Mouse (Mus musculus) neutrophil, adult 65 days (primary cell): ENCODE data around the gene Gm960. TPM values are rescaled to one million over a fixed set of nuclear protein-coding genes. Genes with fewer than 3 reads are reported as not detected.

Experiments used
- total RNA-seq: library from RNA; stranded (reverse); gene quantifications from 2 replicates; pipeline ENCODE4 v1.2.4, GENCODE M21; 2023

Gm960 gene
- not detected in 2 replicates for total RNA-seq

DNA sequence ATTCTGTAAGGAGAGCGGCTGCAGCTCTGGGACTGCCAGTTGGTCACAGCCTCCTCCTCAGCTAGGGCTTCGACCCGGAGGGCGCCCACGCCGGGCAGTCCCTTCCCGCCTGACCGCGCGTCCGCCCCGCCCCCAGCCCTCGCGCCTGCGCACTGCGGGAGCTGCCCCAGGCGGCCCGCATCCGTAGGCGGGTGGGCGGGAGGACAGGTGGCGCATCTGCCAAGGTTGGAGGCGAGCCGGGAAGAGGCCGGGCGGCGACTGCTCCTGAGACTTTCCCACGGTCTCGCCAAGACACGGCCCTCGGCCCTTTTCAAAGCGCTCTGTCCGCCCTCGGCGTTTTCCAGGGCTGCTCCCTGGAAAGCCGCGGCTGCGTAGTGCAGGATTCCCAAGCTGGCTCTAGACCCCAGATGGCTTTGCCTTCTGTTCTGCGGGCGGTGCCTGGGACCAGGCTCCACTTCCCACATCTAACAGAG is at the start of gene Gm960:
Gene Gm960 (minus strand): TSS at position 464 of the 473 bp plus-strand sequence.

DNA sequence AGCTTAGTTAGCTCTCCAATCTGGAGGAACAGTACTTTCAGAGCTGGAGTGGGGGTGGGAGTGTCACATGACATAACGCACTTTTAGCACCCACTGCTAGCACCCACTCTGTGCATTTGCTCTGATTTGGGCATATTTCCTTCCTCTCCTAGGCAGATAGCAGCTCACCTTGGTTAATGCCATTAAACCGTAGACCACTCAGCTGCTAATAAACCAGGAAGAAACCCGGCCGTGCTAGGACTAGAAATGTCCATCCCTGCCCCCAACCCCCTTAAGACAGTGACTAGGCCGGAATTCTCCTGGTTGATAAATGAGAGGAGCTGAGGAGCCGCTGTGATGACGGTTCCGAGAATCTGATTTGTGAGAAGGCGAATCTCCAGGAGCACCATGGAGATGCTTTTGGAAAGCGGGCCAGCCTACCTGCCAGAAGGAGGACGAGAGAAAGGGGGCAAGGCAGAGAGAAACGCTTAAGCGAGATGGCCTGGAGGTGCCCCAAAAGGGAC is 12.7 kb upstream of the Gm960 start, which contains the start of gene Sptbn2:
Gene Sptbn2 (plus strand): TSS at position 70 of the 503 bp plus-strand sequence.

DNA sequence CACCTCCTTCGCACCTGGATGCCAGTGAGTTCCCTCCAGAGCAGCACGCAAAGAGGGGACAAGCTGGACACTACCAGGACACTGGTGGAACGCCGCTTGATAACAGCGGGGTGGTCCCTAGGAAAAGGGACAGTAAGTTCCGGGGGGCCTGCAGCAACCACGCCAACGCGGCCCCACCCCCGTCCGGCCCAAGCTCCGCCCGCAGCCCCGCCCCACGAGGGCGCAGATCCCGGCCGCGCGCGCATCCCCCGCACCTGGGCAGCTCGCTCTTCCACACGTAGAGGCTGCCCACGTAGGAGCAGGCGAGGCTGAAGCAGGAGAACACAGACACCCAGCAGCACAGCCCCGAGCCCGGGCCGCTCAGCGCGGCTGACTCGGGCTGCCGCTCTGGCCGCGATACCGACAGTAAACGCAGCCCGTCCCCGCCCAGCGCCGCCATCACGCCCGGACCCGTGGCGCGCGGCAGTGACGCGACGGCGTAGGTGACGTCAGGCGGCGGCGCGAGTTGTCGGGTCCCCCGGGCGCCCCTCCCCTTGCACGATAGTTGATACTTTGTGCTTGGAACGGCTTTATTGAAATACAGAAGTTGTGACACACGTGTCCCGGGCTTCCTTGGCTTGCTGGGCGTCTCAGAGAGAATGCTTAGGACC is 73.2 kb downstream of the Gm960 start, which contains the start of gene Rce1:
Gene Rce1 (minus strand): TSS at position 463 of the 650 bp plus-strand sequence.

DNA sequence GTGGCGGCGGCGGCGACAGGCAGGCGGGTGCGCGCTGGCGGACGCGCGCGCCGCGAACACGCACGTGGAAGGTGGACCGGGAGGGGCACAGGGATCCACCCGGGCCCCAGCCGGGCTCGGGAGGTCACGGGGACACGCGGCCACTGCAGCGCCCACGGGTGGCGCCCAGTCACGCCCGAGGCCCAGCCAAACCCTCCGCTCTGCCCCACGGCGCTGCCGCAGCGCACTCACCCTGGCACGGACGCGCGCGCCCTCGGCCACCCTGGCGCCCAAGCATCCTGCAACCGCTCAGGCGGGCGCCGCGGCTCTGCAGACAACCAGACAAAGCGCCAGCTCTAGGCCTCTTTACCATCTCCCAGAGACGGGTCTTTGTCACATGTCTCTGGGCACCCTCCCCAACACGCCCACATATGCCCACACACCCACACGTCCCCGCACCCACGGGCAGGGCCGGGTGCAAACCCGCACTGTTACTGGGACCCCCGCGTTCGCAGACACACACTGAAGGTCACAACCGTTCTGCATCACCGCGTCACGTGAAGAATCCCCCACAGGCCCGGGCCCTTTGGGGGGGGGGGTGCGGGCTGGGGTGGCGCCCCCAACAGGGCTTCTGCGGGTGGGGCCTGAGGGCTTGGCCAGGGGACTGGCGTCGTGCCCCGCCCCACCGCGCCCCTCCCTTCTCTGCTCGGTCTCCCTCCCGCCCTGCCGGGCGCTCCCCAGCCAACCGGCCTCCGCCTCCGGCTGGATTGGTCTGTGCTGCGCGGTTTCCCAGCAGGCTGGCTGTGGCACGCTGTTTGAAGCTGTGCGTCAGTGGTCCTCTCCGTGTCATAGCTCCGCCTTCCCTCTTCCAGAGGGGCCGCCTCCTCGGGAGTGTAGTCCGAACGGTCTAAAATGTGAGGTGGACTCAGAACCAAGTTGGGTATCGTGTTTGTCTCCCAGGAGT is 83.0 kb downstream of the Gm960 start, which contains the start of gene Lrfn4:
Gene Lrfn4 (minus strand): TSS at position 517 of the 943 bp plus-strand sequence.

Other genes with a start within 250 kb of the Gm960 start
- not detected in 2 replicates for gene Syt12, start 221.2 kb downstream of the Gm960 start, total RNA-seq
- not detected in 2 replicates for gene 2010003K11Rik, start 200.1 kb downstream of the Gm960 start, total RNA-seq
- gene Pcx, start 188.2 kb downstream of the Gm960 start, total RNA-seq: 1.5 and 1.7 TPM in 2 replicates
- 0.29 and 0.76 TPM in 2 replicates for gene Lrfn4, start 83.0 kb downstream of the Gm960 start, total RNA-seq
- gene Rce1, start 73.0 kb downstream of the Gm960 start, total RNA-seq: 11.7 and 17.7 TPM in 2 replicates
- 0.05 TPM in 1 of 2 replicates, not detected in the other for gene Sptbn2, start 12.5 kb upstream of the Gm960 start, total RNA-seq
- gene Rbm4b, start 57.8 kb upstream of the Gm960 start, total RNA-seq: 10.2 and 11.6 TPM in 2 replicates
- gene Rbm4, start 95.2 kb upstream of the Gm960 start, total RNA-seq: 38.2 and 43.7 TPM in 2 replicates
- 11.1 and 17.9 TPM in 2 replicates for gene Gm21992, start 112.9 kb upstream of the Gm960 start, total RNA-seq
- 35.2 and 39.3 TPM in 2 replicates for gene Rbm14, start 113.0 kb upstream of the Gm960 start, total RNA-seq
- 8.4 and 9.7 TPM in 2 replicates for gene Ccs, start 140.7 kb upstream of the Gm960 start, total RNA-seq
- gene Ccdc87, start 140.7 kb upstream of the Gm960 start, total RNA-seq: not detected in 2 replicates
- 0.92 and 1.1 TPM in 2 replicates for gene Ctsf, start 156.5 kb upstream of the Gm960 start, total RNA-seq
- not detected in 2 replicates for gene Actn3, start 179.2 kb upstream of the Gm960 start, total RNA-seq
- gene Zdhhc24, start 180.0 kb upstream of the Gm960 start, total RNA-seq: 2.9 and 5.0 TPM in 2 replicates
- 0.29 TPM in 1 of 2 replicates, not detected in the other for gene Bbs1, start 208.0 kb upstream of the Gm960 start, total RNA-seq
- 49.8 and 60.7 TPM in 2 replicates for gene Dpp3, start 229.6 kb upstream of the Gm960 start, total RNA-seq
- not detected in 2 replicates for gene Peli3, start 244.5 kb upstream of the Gm960 start, total RNA-seq